Mouse (Mus musculus) embryo, embryonic 11.5 days (tissue): ENCODE data around the gene Acp6.
"Not testable (repeated sequence)": the region's sequence is repeated elsewhere in the genome, so short reads cannot be mapped to it uniquely, and the experiment has no call there.

ENCODE experiments used
- DNase-seq: peaks from one replicate; pipeline ENCODE4 v3.0.0-alpha.2; 2012; ENCODE audit warnings: low read depth, low spot score

Acp6 gene

DNA sequence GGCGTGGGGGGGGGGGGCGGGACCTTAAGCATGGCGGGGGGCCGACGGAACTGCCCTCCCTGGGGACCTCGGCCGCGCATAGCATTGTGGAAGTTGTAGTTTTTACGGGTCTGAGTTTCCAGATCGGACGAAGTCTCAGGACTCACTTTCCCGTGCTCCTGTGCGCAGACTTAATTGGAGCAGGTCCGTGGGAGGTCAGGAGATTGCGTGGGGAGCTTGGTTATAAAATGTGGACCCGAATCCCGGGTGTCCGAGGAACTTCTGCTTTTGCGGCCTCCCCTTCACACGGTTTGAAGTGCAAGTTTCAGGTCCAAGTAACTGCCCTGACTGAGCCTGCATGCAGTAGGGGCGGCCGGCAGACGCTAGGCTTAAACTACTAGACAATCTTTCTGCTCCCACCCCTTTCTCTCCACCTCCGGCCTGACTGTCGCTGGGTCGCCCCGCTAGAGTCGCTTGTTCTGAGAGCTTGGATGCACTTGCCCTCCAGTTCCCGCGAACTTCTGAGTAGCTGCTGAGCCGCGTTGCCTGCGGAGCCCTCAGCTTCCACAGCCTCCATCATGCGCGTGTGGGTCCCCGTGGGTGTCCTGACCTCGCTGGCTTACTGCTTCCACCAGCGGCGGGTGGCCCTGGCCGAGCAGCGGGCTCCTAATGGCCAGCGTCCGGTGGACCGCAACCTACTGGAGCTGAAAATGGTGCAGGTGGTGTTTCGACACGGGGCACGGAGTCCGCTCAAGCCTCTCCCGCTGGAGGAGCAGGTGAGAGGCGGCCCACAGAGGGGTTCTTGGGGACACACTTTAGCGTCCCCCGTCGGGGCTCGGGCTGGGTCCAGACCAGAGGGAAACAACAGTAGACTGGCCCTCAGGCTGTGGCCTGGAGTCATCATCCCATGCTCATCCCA is at the start of gene Acp6:
TSS of gene Acp6 (plus strand) at position 167 of the 898 bp plus-strand sequence.
- peak; percentile 86 for DNase-seq

DNA sequence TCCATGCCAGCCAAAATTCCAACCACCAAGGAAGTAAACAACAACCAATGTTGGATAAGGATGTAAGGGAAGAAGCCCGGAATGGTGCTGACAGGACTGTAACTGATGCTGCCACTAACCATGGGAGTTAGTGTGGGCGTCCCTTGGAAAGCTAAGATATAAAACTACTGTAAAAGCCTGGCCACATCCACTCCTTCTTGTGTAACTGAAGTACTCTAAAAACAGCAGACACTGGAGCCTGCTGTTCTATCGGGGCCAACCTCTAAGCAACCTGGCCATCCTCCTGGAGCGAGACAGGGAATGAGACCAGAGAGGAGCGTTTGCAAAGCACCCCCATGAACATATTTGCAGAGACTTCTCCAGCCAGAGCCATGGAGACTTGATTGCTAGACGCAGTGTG is 41.1 kb upstream of the Acp6 start:
- no peak for DNase-seq

DNA sequence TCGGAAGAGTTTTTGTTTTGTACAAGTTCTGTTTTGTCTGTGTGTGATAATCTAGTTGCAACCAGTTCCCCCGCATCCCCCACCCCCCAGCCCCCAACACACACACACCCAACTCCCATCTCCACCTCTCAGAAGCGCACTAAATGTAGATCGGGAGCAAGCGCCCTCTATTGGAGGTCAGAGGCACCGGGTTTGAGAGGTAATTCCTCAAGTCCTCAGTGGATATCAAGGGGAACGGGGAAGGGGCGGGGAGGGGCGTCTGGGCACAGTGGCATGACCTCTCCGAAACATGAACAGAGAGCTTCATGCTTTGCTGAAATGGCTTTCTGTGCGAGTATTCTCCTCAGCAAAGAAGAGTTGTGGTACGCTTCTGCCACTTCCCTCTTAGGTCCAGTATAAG is 40.3 kb upstream of the Acp6 start:
- DNase-seq: no peak

- no peak for DNase-seq
Measured at GRCm38 (mm10) chr3:97124193-97124592, 34.4 kb upstream of the Acp6 start.

- DNase-seq: no peak
Measured at GRCm38 (mm10) chr3:97129410-97129809, 29.2 kb upstream of the Acp6 start.

GRCm38 (mm10) chr3:97137666-97138065 is 20.9 kb upstream of the Acp6 start:
- not testable (repeated sequence) for DNase-seq

DNA sequence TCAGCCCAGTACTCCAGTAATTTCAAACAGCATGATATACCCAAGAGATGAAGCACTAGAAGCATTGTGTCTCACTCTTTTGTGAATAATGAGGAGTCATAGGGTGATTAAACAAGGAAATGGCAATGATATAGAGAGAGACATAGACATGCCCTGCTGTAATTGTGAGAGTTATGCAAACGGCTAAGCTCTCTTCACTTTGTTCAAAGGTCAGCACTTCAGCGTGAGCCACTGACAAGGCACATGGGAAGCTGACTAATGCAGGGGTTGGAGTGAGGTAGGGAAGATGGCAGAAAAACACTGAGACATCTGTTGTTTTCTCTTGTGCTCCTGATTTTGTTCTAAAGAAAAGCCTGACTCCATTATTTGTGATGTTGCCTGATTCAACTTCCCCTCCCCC is 7.5 kb upstream of the Acp6 start:
- DNase-seq: no peak

DNA sequence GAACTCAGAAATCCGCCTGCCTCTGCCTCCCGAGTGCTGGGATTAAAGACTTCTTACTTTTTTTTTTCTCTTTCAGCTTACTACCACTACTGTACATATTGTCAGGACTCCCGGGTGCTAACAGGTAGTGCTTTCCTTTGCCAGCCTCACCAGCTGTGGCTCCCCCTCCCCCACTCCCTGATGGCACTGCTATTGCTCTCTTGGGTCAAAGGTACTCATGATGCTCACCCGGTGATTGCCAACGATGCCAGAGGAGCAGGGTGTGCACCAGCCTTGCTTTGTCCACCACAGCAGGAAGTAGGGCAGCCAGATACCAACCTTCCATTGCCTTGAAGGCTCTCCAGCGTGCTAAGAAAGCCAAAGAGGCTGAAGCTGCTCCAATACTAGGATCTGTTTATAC is 2.1 kb upstream of the Acp6 start:
- DNase-seq: no peak

DNA sequence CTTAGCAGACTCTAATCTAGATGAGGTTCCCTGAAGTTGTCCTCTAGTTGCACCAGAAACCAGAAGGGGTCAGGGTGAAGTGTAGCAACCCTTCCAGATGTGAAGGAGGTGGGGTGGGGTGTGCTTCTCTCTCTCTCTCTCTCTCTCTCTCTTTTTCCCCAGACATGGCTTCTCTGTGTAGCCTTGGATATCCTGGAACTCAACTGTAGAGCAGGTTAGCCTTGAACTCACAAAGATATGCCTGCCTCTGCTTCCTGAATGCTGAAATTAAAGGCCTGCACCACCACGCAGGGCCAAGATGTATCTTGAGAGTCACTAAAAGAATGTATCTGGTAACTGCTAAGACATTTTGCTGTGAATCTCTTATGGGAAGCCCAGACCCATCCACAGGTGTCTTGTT is 1.3 kb upstream of the Acp6 start:
- no peak for DNase-seq

- DNase-seq: peak; percentile 58
Measured at GRCm38 (mm10) chr3:97157958-97158599, 498 bp upstream of the Acp6 start.

DNA sequence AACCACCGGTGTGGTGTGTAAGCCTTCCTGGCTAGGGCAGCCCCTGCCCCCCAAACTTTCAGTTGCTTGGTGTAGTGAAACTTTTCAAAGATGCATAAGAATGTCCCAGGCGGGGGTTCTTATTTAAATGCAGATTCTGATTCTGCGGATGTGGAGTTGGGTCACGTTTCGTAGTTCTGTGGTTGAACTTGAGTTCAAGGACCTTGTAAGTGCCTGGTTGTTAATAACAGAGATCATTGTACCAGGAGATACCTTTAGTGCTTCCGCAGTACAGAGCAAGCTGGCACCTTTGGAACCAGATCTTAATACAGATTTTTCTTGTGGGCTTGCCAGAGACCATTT is 903 bp downstream of the Acp6 start:
- DNase-seq: peak; percentile 8

DNA sequence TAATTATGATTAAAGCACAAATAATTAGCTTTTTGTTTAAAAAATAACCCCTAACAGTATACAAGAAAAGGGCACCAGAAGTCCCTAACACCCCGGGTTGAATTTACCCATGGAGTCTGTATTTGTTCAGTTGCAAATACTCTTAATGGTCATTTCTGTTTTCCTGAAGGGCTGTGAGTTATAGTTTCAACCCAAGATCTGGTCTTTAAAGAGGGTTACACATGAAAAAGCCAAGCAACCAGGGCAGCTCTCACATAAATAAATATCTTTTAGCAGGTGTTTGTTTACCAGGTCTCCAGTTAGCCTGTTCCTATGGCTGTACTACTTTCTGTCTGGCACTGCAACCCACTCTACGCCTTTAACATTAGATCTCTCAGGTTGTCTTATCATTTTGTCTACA is 1.4 kb downstream of the Acp6 start:
- DNase-seq: no peak

DNA sequence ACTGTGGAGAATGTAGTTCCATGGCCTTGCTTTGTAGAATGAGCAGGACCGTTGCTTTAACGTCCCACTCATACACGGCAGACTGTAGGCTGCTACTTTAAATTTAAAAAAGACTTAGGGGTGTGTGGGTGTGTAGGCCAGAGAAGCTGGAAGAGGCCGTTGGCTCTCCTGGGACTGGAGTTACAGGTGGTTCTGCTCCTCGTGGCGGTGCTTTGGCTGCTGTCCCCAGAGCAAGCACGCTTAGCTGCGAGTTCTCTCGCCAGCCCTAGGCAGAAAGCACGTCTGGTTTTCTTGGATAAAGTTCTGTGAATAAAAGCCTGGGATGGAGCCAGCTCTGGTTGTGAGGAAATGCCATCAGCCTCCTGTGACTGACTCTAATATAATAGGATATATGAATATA is 2.3 kb downstream of the Acp6 start:
- DNase-seq: no peak

DNA sequence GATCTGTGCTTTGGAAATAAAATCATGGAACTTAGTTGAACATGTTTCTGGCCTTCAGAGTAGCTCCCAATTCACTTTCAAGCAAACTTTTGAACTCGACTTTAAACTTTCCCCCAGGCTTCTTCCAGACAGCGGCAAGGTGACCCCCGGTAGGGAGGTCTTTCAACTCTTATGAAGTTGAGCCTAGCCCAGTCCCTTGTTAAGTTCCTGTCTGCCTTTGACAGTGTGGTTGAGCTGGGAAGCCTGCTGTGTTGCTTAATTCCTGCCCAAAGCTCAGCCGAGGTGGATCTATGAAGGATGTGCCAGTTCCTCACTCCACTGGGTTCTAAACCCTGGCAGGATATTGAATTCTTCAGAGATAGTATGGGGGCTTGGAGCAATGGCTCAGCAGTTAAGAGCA is 3.2 kb downstream of the Acp6 start:
- no peak for DNase-seq

DNA sequence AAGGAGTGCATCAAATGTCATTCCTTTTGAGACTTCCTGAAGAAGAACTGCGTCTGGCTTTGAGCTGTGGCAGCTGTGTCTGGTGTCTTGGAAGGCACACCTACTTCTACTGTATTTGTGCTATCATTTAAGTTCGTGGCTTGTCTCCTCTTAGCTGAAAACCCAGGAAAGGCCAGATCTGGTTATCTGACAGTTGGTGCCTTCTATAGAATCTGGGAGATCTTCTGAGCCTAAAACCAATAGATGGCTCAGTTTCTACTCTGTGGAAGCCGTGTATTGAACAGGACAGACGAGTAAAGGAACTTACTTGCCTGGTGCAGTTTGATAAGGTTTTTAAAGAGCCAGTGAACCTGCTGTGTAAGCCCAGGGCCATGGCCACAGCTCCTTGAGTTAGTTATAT is 5.9 kb downstream of the Acp6 start:
- DNase-seq: no peak

- no peak for DNase-seq
Measured at GRCm38 (mm10) chr3:97167126-97167525, 8.5 kb downstream of the Acp6 start.

DNA sequence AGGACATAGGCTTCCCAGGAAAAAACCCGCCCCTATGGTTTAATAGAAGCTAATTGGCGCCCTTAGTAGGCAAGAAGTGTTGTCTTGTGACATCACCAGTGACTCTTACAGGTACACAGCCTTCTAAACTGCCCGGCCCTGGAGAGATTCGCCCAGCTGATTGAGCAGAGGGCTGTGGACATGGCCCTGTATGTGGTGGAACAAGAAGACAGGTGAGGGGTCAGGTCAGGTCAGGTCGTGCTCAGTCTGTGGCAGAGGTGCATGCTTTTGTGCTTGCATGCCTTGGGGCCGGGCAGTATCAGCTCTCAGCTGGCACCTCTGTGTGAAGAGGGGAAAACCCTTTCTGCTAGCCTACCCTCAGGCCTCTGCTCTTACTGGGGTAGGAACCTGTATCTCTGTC is 13.0 kb downstream of the Acp6 start:
- no peak for DNase-seq

DNA sequence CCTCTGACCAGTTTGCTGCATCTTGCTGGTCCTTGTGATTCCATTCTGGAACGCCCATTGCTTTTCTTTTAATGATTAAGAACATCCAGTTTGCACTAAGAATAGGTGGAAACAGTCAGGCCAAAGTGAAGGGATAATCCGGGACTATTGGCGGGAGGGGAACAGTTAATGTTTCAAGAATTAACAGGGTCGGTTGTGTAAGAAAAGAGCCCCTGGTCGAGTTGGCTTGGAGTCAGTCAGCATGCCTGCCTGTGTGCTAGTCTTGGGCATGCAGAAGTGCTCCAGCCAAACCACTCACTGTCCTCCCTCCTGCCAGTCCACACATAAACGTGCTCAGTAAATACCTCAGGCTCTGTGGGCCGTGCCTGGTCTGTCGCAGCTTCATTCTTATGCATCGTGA is 13.7 kb downstream of the Acp6 start:
- no peak for DNase-seq

GRCm38 (mm10) chr3:97172632-97173031 is 14.1 kb downstream of the Acp6 start:
- no peak for DNase-seq

DNA sequence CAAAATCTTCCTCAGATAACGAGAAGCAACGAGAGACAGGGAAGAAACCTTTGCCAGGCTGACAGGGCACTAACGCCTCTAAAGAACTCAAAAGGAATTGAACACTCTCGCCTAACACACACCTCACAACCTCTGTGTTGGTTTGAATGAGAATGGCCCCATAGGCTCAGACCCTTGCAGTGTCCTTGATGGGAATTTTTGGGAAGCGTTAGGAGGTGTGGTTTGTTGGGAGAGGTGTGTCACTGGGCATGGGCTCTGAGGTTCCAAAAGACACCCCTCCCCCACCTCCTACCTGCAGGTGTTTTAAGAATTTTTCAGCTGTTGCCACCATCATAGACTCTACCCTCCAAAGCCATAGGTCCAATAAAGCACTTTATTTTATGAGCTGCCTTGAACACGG is 20.3 kb downstream of the Acp6 start:
- no peak for DNase-seq

DNA sequence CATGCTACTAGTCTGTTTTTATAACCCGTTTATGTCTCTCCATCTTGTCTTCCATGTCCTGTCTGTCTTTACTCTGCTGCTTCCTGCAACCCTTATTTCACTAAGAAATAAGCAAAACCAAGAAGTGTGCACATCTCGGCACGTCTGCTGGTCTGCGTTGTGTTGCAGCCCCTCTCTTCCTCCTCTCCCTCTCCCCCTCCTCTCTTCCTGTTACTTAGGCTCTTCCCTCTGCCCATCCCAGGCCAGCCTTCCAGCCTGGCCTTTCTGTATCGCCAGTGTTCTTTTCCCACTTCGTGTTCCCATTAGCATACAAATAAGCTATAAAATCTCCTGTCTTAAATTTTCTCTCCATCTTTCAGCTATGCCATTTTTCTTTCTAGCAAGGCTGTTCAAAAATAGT is 21.9 kb downstream of the Acp6 start:
- no peak for DNase-seq

- DNase-seq: no peak
Measured at GRCm38 (mm10) chr3:97183810-97184209, 25.2 kb downstream of the Acp6 start.

DNA sequence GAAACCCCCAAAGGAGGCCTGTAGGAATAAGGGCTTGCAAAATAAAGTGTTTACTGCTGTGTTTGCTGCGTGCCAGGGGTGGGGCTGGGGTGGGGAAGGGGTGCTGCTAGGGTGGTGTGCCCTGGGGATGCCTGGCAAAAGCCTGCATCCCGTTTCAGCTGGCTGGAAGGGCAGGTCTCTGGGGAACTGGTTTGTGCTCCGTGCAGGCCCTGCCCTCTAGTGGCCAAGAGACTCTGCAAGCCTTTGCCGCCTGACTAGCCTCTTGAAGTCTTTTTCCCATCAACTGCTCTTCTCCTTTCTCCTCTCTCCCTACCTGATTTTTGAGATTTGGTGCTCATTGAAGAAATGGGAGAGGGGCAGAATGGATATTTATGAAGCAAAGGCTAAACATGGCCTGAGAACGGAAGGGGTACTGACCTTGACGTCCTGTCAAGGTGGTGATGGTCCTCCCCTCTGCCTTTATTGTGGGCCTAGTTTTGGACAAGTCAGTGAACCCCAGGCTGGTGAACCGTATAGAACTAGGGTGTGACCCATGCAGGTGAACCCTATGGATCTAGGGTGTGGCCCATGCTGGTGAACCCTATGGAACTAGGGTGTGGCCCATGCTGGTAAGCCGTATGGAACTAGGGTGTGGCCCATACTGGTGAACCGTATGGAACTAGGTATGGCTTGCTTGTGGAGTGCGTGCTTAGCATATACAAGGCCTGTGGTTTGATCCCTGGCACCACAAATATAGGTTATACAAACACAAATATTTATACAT is 26.7 kb downstream of the Acp6 start:
- peak; percentile 48 for DNase-seq
